Mouse (Mus musculus): ENCODE data around the gene Zbtb25.

Gene Zbtb25

GRCm38 (mm10) chr12:76377059-76377458 lies 7.7 kb upstream of the Zbtb25 start:
- no peak for DNase-seq (ENCODE audit: low spot score)

- DNase-seq (ENCODE audit: low spot score): no peak
Observed at GRCm38 (mm10) chr12:76376649-76377048, 7.2 kb upstream of the Zbtb25 start.

GRCm38 (mm10) chr12:76375506-76375905 lies 6.1 kb upstream of the Zbtb25 start:
- DNase-seq (ENCODE audit: low spot score): no peak

GRCm38 (mm10) chr12:76374911-76375310 lies 5.5 kb upstream of the Zbtb25 start:
- DNase-seq (ENCODE audit: low spot score): no peak

GRCm38 (mm10) chr12:76373991-76374390 lies 4.6 kb upstream of the Zbtb25 start:
- no peak for DNase-seq (ENCODE audit: low spot score)

- DNase-seq (ENCODE audit: low spot score): no peak
Observed at GRCm38 (mm10) chr12:76372881-76373818, 3.7 kb upstream of the Zbtb25 start.

GRCm38 (mm10) chr12:76372046-76372445 lies 2.6 kb upstream of the Zbtb25 start:
- no peak for DNase-seq (ENCODE audit: low spot score)

- DNase-seq (ENCODE audit: low spot score): peak; percentile 66
Observed at GRCm38 (mm10) chr12:76370831-76371571, 1.6 kb upstream of the Zbtb25 start.

- peak; percentile 71 for DNase-seq (ENCODE audit: low spot score)
Observed at GRCm38 (mm10) chr12:76369978-76370830, 802 bp upstream of the Zbtb25 start, which contains the start of gene Zbtb1. Zbtb1 (plus strand) TSS chr12:76370266.

- no peak for DNase-seq (ENCODE audit: low spot score)
Observed at GRCm38 (mm10) chr12:76368790-76369205, 604 bp downstream of the Zbtb25 start.

- no peak for DNase-seq (ENCODE audit: low spot score)
Observed at GRCm38 (mm10) chr12:76368201-76368789, 1.1 kb downstream of the Zbtb25 start.

- DNase-seq (ENCODE audit: low spot score): no peak
Observed at GRCm38 (mm10) chr12:76367096-76367995, 2.1 kb downstream of the Zbtb25 start.

GRCm38 (mm10) chr12:76366276-76366675 lies 3.1 kb downstream of the Zbtb25 start:
- DNase-seq (ENCODE audit: low spot score): no peak

- no peak for DNase-seq (ENCODE audit: low spot score)
Observed at GRCm38 (mm10) chr12:76362303-76362676, 7.1 kb downstream of the Zbtb25 start.

- no peak for DNase-seq (ENCODE audit: low spot score)
Observed at GRCm38 (mm10) chr12:76361405-76362302, 7.7 kb downstream of the Zbtb25 start.

GRCm38 (mm10) chr12:76360868-76361267 lies 8.5 kb downstream of the Zbtb25 start:
- DNase-seq (ENCODE audit: low spot score): no peak

- DNase-seq (ENCODE audit: low spot score): no peak
Observed at GRCm38 (mm10) chr12:76349680-76350220, 19.7 kb downstream of the Zbtb25 start.

GRCm38 (mm10) chr12:76345759-76346455 lies 23.5 kb downstream of the Zbtb25 start:
- DNase-seq (ENCODE audit: low spot score): no peak

GRCm38 (mm10) chr12:76341080-76341479 lies 28.3 kb downstream of the Zbtb25 start:
- DNase-seq (ENCODE audit: low spot score): peak; percentile 60
